Mouse (Mus musculus) adrenal gland, postnatal 10 days (tissue): ENCODE measurements around the gene Crabp1. TPM values are rescaled to one million over a fixed set of nuclear protein-coding genes. Genes with fewer than 3 reads are reported as not detected.
A peak's percentile ranks its signal among the peaks of the same experiment; 100 is the strongest.

Experiments used
- DNase-seq: peaks from one replicate; pipeline ENCODE4 v3.0.0; 2021; ENCODE audit warnings: mixed read lengths
- total RNA-seq, 2 experiments: library from RNA; stranded (reverse); gene quantifications; 2 replicates each; pipeline ENCODE4 v1.2.3; 2021

The Crabp1 gene
- total RNA-seq, 2 experiments from 2014 or later = 3.9 to 5.9 TPM

GRCm38 (mm10) chr9:54770140-54770780, 5.7 kb downstream of the Crabp1 start:
- DNase-seq = no peak

GRCm38 (mm10) chr9:54776451-54776982, 12.0 kb downstream of the Crabp1 start:
- no peak for DNase-seq

DNA sequence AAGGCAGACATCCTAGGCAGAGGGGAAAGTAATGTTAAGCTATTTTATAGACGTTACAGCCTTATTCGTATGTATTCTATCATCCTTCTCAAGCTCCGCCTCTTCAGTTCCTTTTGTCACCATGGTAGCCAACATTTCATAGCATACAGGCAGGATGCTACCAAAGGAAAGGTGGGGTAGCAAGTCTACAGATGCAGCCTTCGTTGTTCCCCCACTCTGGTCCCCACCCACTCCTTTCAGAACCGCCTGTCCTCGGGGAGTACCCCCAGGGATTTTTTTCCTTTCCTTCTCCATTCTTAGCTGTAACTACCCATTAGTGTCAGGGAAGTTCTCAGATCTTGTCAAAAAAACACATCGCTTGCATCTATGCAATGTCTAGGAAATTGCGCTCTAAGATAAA, 14.7 kb downstream of the Crabp1 start:
- DNase-seq = no peak

DNA sequence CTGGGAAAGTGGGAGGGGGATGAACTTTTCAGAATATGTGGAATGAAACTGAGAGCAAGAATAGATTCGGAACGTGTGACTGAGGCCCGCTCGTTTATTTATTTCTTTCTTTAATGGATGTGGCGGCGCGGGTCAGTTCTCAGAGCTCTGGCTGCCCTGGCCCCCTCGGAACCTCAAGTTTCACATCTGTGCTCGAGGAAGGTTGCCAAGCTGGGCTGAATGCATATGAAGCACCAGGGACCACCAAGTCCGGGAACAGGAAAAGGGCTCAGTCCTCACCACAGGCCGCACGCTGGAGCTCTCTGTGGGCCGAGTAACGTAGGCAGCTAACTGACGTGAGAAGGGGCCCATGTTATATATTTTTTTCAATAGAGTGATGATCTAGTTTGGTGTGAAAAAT, 18.0 kb downstream of the Crabp1 start:
- no peak for DNase-seq

DNA sequence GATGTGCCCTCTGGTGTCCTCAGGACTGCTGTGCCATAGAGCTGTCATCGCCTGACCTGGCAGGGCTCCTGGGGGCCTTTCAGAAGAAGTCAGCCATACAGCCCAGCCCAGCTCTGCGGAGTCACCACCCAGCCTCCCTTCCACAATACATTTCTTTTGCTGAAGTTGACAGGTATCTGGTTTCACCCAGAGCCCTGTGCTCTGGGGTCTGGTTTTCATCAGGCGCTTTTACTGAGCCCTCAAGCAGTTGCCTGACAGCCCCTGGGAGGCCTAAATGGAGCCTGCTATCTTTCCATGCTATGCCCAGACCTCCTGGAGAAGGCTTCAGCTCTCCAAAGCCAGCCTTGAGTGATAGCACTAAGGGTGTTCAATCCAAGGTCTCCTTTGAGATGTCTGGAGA, 19.5 kb downstream of the Crabp1 start:
- DNase-seq = no peak

- DNase-seq = no peak
Measured at GRCm38 (mm10) chr9:54785215-54785614, 20.7 kb downstream of the Crabp1 start.

DNA sequence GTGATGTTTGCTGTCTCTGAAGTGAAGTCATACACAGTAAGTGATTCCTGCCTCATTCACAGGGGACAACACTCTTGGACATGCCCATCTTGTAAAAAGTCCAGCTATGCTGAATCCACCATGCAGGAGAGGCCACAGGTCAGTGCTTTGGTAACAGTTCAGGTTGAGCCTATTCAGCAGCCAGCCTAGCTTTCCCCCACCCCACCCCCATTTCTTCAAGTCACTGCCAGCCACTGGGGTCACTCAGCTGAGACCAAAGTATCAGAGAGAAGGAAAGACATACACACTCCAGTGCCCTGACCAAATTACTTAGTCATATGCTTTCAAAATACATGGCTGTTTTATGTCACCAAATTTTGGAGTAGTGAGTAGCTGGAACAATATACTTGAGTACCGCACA, 21.5 kb downstream of the Crabp1 start:
- DNase-seq = no peak

DNA sequence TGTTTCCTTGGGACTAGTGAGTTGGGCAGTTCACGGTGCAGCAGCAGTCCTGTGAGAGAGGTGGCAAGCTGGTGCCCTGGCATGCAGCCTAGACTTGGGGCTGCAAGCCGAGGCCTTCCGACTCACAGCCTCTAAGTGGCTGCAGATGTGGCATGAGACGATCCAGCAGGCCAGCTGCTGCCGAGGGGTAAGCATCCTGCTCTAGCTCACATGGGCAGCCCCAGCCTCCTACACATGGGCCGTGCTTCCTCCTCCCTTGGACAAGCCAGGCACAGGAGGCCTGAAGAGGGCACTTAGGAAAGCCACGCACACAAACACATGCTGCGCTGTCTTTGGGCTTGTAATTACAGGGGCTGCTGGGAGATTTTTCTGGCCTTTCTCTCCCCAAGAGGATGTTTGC, 23.2 kb downstream of the Crabp1 start:
- peak; percentile 16 for DNase-seq

- no peak for DNase-seq
Measured at GRCm38 (mm10) chr9:54790271-54790670, 25.7 kb downstream of the Crabp1 start.

- no peak for DNase-seq
Measured at GRCm38 (mm10) chr9:54801460-54801961, 37.0 kb downstream of the Crabp1 start.

DNA sequence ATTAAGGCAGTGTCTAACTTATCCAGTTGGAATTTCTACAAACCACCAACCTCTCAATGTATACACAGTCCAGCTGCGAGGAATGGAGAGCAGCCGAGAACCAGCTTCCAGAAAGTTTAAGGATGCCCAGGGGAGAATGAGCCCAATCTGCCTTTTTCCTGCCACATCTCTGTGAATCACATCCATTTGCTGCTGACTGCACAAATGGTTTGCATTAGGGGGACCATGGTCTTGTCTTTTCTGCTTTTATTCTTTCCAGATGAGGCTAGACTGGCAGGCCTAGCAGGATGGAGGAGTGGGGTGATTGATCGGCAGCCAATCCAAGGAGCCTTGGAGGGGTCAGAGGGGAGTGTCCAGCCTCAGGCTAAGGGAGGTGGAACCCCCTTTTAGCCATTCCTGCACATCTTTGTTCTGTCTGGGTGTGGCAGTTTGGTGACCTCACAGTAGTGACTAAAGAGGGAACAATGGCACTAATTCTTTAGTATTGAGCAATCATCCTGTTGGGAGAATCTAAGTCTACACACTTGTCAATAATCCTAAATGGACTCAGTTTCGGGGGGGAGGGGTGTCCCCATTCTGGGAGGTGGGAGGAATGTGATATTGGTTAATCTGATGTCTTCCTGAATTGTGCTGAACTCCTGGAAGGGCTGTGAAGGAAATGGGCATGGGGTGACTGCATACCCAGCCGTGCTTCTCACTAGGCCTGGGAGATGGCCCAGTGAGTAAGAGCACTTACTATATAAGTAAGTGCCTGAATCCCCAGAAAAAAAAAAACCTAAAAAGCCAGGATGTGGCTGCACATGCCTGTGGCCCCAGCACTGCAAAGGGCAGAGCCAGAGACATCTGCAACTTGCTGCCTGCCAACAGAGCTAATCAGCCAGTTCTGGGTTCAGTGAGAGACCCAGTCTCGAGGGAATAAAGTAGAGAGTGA, 38.5 kb downstream of the Crabp1 start:
- DNase-seq = no peak

DNA sequence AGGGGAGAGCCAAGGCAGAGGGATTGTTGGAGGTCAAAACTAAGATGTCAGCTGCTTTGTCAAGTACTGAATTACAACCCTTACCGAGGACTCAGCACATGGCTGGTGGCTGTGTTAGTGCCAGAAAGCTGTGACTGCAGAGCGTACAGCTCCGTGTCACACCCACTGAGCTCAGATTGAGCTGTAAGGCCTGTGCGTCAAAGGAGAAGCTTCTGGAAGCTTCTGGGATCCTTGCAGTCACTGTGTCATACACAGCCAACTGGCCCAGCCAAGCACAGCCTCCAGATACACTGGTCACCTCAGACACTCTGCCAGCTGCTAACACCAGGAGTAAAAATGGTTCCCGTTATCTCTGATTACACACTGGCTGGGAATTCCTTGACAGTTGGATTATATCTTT, 39.8 kb downstream of the Crabp1 start:
- peak; percentile 18 for DNase-seq

DNA sequence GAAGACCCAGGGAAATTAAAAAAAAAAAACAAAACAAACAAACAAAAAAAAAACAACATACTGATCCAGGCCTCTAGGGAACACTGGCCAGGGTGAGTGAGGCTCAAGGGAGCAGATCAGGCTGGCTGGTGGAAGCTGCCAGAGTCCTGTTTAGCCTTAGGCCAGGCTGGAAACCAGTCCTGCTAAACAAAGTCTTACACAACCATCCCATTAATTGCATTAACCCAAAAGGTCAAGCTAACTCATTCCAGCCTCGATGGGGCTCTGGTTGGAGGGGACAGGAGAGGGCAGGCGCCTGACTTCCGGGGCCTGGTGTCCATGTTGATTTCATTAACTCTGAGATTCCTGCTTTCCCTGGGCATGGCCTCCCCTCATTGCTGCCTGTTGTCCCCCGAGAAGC, 43.2 kb downstream of the Crabp1 start:
- peak; percentile 38 for DNase-seq

GRCm38 (mm10) chr9:54809953-54810352, 45.4 kb downstream of the Crabp1 start:
- DNase-seq = no peak

- DNase-seq = no peak
Measured at GRCm38 (mm10) chr9:54816508-54817201, 52.1 kb downstream of the Crabp1 start.

DNA sequence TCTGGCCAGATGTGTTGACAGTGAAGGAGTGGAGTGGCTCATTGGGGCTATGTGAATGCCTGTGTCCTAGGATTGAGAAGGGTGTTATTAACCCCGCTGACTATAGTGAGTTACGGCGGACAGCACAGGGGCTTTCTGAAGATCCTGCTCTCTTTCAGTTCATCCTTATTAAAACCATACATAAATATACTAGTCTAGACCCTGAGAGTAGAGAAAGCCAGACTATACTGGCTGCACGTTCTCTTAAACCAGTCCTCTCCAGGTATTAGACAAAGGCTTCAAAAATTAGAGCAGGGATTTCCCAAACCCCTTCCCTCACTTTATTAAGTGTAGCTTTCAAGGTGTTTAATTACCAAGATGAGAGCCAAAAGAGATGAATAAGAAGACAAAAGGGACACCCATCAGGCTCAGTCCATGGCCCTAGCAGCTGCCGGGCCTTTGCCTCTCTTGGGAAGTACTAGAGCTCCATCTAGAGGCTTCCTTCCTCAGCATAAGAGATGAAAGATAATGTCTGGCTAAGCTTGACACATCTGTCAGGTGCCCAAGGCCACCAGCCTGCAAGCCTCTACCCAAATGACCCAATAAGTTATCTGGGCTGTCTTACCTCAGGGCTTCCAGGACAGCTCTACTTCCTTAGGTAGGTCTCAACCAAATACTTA, 57.0 kb downstream of the Crabp1 start:
- peak; percentile 53 for DNase-seq

Other genes with a start within 250 kb of the Crabp1 start
- gene Sh2d7, start 225.8 kb upstream of the Crabp1 start, total RNA-seq = not detected
- 10 to 100 TPM; 69.3 to 83.3 TPM for gene Cib2, start 204.5 kb upstream of the Crabp1 start, total RNA-seq
- gene Idh3a, start 178.4 kb upstream of the Crabp1 start, total RNA-seq = 100 to 1,000 TPM; 806 to 826 TPM
- gene Acsbg1, start 102.9 kb upstream of the Crabp1 start, total RNA-seq = 100 to 1,000 TPM in 1 of 2 experiments, 10 to 100 TPM in 1; 85.7 to 119 TPM
- gene Dnaja4, start 65.9 kb upstream of the Crabp1 start, total RNA-seq = 10 to 100 TPM in 1 of 2 experiments, 1 to 10 TPM in 1; 10.0 to 16.7 TPM
- 10 to 100 TPM; 74.9 to 78.8 TPM for gene Wdr61, start 30.2 kb upstream of the Crabp1 start, total RNA-seq
- gene Ireb2, start 99.0 kb downstream of the Crabp1 start, total RNA-seq = 10 to 100 TPM; 49.1 to 52.0 TPM
- gene Hykk, start 152.5 kb downstream of the Crabp1 start, total RNA-seq = 10 to 100 TPM in 1 of 2 experiments, 1 to 10 TPM in 1; 7.6 to 10.8 TPM
- 100 to 1,000 TPM; 192 to 197 TPM for gene Psma4, start 186.0 kb downstream of the Crabp1 start, total RNA-seq
- gene AY074887, start 186.2 kb downstream of the Crabp1 start, total RNA-seq = not detected
- 1 to 10 TPM in 1 of 2 experiments, under 1 TPM in 1; 0.99 to 2.5 TPM for gene Chrna5, start 216.1 kb downstream of the Crabp1 start, total RNA-seq